Mouse (Mus musculus): ENCODE data around the gene Rps27rt.

DNA sequence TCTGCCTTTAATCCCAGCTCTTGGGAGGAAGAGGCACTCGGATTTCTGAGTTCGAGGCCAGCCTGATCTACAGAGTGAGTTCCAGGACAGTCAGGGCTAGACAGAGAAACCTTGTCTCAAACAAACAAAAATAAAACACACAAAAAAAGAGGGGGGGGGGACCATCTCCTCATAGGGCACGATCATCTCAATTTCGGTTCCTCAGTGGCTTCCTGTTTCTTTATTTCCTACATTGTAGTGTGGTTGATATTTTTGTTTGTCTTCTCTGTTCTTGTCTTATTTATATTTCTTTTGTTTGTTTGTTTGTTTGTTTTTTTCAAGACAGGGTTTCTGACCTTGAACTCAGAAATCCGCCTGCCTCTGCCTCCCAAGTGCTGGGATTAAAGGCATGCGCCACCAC, 13.9 kb upstream of the Rps27rt start:
- TF ChIP-seq CTCF (IDR thresholded peaks at IDR 0.05; ENCODE audit: borderline replicate concordance, insufficient read depth, low read length) (no peak), POLR2A (IDR thresholded peaks at IDR 0.05; ENCODE audit: low read depth, low read length) (no peak)
